Mouse (Mus musculus) erythroid progenitor cell, adult 5-6 weeks (primary cell): Measurements from ENCODE around the gene Wiz. TPM values are rescaled to one million over a fixed set of nuclear protein-coding genes. Genes with fewer than 3 reads are reported as not detected.

Source experiments
- ATAC-seq: replicated peaks from 2 replicates; pipeline ENCODE4 v1.8.0; 2016; ENCODE audit warnings: moderate number of reproducible peaks, mild to moderate bottlenecking, moderate TSS enrichment, inconsistent platforms; ENCODE audit not compliant: poor library complexity, low FRiP score, severe bottlenecking
- total RNA-seq, 2 experiments: library from RNA; stranded (forward) in 1 of 2; stranded (reverse) in 1 of 2; fragments of 150-400 nt in 1 of 2; fragments of 186-747, 209-891 nt in 1 of 2; gene quantifications; 2 replicates each; pipeline versions ENCODE4 v1.2.3 to v1.2.4; 2015 to 2017; ENCODE audit warnings: low replicate concordance in 2 of 2

The Wiz gene
- total RNA-seq (2015; ENCODE audit: low replicate concordance), result 14.1 and 19.7 TPM in 2 replicates
- total RNA-seq (2017; ENCODE audit: low replicate concordance), result 3.3 and 5.6 TPM in 2 replicates

- peak; percentile 73 for ATAC-seq
Measured at GRCm38 (mm10) chr17:32389101-32389659, at the start of gene Wiz. Gene Wiz, minus strand, starts transcription at chr17:32389439.

- no peak for ATAC-seq
Measured at GRCm38 (mm10) chr17:32437106-32437505, 47.9 kb upstream of the Wiz start.

- ATAC-seq, result no peak
Measured at GRCm38 (mm10) chr17:32435151-32435550, 45.9 kb upstream of the Wiz start.

- no peak for ATAC-seq
Measured at GRCm38 (mm10) chr17:32434324-32434723, 45.1 kb upstream of the Wiz start.

- ATAC-seq, result no peak
Measured at GRCm38 (mm10) chr17:32431972-32432371, 42.7 kb upstream of the Wiz start.

- no peak for ATAC-seq
Measured at GRCm38 (mm10) chr17:32426610-32427009, 37.4 kb upstream of the Wiz start.

- no peak for ATAC-seq
Measured at GRCm38 (mm10) chr17:32424034-32424433, 34.8 kb upstream of the Wiz start, which contains the start of gene Pglyrp2. Gene Pglyrp2, minus strand, starts transcription at chr17:32424167.

- no peak for ATAC-seq
Measured at GRCm38 (mm10) chr17:32420781-32421180, 31.5 kb upstream of the Wiz start.

GRCm38 (mm10) chr17:32419989-32420388 is 30.8 kb upstream of the Wiz start:
- ATAC-seq, result no peak

GRCm38 (mm10) chr17:32416771-32417170 is 27.5 kb upstream of the Wiz start:
- no peak for ATAC-seq

GRCm38 (mm10) chr17:32415417-32416020 is 26.3 kb upstream of the Wiz start:
- no peak for ATAC-seq

GRCm38 (mm10) chr17:32411898-32412297 is 22.7 kb upstream of the Wiz start:
- ATAC-seq, result no peak

GRCm38 (mm10) chr17:32403417-32403816 is 14.2 kb upstream of the Wiz start, which contains the start of gene Rasal3:
Gene Rasal3, minus strand, starts transcription at chr17:32403583.
- ATAC-seq, result 0 out of 2 replicates have a peak, but pooled peaks have one; percentile 5

- 0 out of 2 replicates have a peak, but pooled peaks have one; percentile 18 for ATAC-seq
Measured at GRCm38 (mm10) chr17:32402779-32403157, 13.5 kb upstream of the Wiz start.

GRCm38 (mm10) chr17:32402011-32402778 is 13.0 kb upstream of the Wiz start:
- ATAC-seq, result no peak

GRCm38 (mm10) chr17:32396266-32396665 is 7.0 kb upstream of the Wiz start:
- no peak for ATAC-seq

- ATAC-seq, result no peak
Measured at GRCm38 (mm10) chr17:32393944-32394343, 4.7 kb upstream of the Wiz start.

GRCm38 (mm10) chr17:32388370-32389100 is 704 bp downstream of the Wiz start:
- ATAC-seq, result 0 out of 2 replicates have a peak, but pooled peaks have one; percentile 35

- no peak for ATAC-seq
Measured at GRCm38 (mm10) chr17:32387986-32388369, 1.3 kb downstream of the Wiz start.
